Mouse (Mus musculus): ENCODE results near the gene Cpxcr1.

Gene Cpxcr1

DNA sequence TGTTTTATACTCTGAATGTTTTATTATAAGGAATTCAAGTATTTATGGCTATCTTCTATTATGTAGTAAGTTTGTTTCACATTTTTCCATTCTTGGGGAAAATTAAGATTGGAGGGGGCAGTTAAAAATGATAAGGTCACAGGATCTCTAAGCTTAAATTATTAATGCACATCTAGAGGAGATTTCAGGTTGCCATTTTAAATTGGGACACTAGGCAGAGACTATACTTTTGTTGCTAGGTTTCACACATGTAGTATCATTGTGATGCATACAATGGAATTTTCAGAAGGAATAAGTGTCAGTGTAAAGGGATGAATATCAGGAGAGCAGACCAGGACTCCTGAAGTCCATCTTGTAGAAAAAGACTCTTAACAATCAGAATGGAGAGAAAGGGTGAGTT is at the start of gene Cpxcr1:
TSS of gene Cpxcr1 (plus strand) at position 301 of the 400 bp plus-strand sequence.
- no peak for DNase-seq

All from thymus, adult 18-20 months (tissue).